Mouse (Mus musculus) heart, embryonic 10.5 days (tissue): ENCODE data around the gene Mindy1. TPM values are rescaled to one million over a fixed set of nuclear protein-coding genes. Genes with fewer than 3 reads are reported as not detected.

ENCODE experiments used
- DNase-seq: peaks from one replicate; pipeline ENCODE4 v3.0.0-alpha.2; 2017; ENCODE audit warnings: low spot score
- H3K27ac ChIP-seq: fragments of 300-500 bp; sonication (generic); 2 replicates; pipeline ENCODE4 v1.5.1; 2016; ENCODE audit warnings: mild to moderate bottlenecking
- H3K27me3 ChIP-seq: fragments of 300-500 bp; sonication (generic); 2 replicates; pipeline ENCODE4 v1.6.1; 2016; ENCODE audit warnings: mild to moderate bottlenecking; ENCODE audit not compliant: poor library complexity, insufficient read depth, severe bottlenecking
- H3K36me3 ChIP-seq: fragments of 300-500 bp; sonication (generic); 2 replicates; pipeline ENCODE4 v1.6.1; 2016; ENCODE audit warnings: mild to moderate bottlenecking, moderate library complexity
- H3K4me1 ChIP-seq: fragments of 300-500 bp; sonication (generic); 2 replicates; pipeline ENCODE4 v1.6.1; 2016; ENCODE audit warnings: mild to moderate bottlenecking
- H3K4me3 ChIP-seq: fragments of 300-500 bp; sonication (generic); 2 replicates; pipeline ENCODE4 v1.5.1; 2016; ENCODE audit warnings: mild to moderate bottlenecking, moderate library complexity
- H3K9me3 ChIP-seq: fragments of 300-500 bp; sonication (generic); 2 replicates; pipeline ENCODE4 v1.6.1; 2016; ENCODE audit warnings: mild to moderate bottlenecking, moderate library complexity
- WGBS: fragments of 180-500 bp; shearing (Covaris S2); methylation state at CpG from one replicate; pipeline ENCODE4 v1.1.7; 2016; 5-methylcytosine and 5-hydroxymethylcytosine counted together
- polyA plus RNA-seq: library from polyadenylated mRNA; unstranded; fragments of >200 nt; fragmentation: Nextera tagmentation; extraction: Ambion mirVana; gene quantifications from 2 replicates; pipeline ENCODE4 v1.2.1, GENCODE M21; 2016

The Mindy1 gene
- 26.2 and 27.0 TPM in 2 replicates for polyA plus RNA-seq

- Histone ChIP-seq H3K4me1 (peaks cover 32% of the 10 kb centered on the region), H3K27me3 (no peaks in the 10 kb centered on the region), H3K9me3 (no peaks in the 10 kb centered on the region), H3K4me3 (peak within 1 kb of the TSS; percentile 83), H3K27ac (peak within 1 kb of the TSS; percentile 95), H3K36me3 (no peaks in the 10 kb centered on the region)
- WGBS: under 1% methylated on average over 52 of the region's 53 CpGs
- peak; percentile 99 for DNase-seq
Measured at GRCm38 (mm10) chr3:95281216-95282126, at the start of gene Mindy1, which contains the start of gene Prune1. Gene Mindy1 (plus strand): TSS chr3:95281345. Gene Prune1 (minus strand): TSS chr3:95282076.

DNA sequence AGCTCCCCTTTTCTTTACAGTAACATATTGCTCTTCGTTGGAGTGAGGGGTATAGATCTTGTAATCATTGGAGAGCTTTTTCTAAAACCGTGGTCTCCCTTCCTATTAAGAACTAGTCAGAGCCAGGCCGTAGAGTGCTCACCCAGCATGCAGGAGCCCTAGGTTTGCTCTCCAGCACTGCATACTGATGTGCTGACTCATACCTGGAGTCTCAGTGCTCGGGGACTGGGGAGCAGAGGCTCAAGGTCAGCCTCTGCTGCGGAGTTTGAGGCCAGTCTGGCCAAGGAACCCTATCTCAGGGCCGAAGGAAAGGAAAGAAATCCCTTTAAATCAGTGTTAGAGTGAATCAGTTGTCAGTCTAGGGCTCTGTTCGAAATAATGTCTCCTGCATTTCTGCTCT, 48.4 kb upstream of the Mindy1 start:
- DNase-seq: no peak
- Histone ChIP-seq H3K4me3 (no peak overlapping the region), H3K9me3 (no peaks in the 10 kb centered on the region), H3K27ac (peak overlapping the region; percentile 31; the same call in 1 of the 2 replicates), H3K4me1 (peaks cover 37% of the 10 kb centered on the region), H3K27me3 (no peaks in the 10 kb centered on the region), H3K36me3 (peaks cover 64% of the 10 kb centered on the region)
- WGBS: 64% methylated on average over 7 of the region's 7 CpGs

- WGBS: 86% methylated on average over 16 of the region's 16 CpGs
- Histone ChIP-seq H3K27ac (peak overlapping the region; percentile 31; the same call in 1 of the 2 replicates), H3K27me3 (no peaks in the 10 kb centered on the region), H3K36me3 (peaks cover 70% of the 10 kb centered on the region), H3K9me3 (no peaks in the 10 kb centered on the region), H3K4me1 (peaks cover 37% of the 10 kb centered on the region), H3K4me3 (no peak overlapping the region)
- no peak for DNase-seq
Measured at GRCm38 (mm10) chr3:95233303-95233980, 47.7 kb upstream of the Mindy1 start.

DNA sequence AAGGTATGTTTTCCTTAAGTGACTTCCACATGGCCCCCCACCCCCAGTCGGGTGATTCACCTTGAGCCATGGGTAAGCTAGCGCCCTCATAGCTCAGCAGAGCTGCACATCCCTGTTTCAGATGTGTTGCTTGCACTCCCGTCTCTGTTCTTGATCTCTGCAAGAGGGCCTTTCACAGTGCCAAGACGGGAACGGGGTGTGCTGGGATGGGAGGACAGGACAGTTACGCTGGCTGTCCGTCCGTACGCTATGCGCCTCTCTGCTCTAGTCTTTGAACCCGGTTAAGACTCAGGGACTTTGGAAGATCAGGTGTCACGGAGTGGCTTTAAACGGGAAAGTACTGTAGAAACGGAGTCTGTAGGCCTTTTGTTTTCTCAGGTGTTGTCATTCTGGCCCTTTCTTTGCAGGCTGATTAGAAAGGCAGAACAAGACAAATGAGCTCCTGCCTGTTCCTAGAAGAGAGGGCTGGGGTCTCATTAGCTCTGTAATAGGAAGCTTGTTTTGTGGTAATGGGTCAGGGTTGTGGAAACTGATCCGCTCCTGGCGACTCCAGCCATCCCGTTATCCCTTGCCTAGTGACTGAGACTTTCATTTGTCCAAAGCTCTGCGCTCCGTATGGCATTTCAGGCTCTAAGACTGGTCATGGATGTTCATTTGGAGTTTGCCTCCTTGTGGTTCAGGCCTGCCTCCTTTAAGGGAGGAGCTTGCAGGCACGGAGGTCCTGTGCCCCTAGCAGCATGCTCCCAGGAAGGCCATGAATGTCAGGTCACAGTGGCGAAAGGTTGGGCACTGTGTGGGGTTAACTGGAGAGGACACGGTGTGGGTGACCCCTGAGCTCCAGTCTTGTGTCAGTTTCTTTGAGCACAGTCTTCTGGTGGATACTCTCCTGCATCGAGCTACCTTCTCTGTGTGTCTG, 45.5 kb upstream of the Mindy1 start:
- Histone ChIP-seq H3K36me3 (peaks cover 72% of the 10 kb centered on the region), H3K27me3 (no peaks in the 10 kb centered on the region), H3K4me1 (peaks cover 26% of the 10 kb centered on the region), H3K9me3 (no peaks in the 10 kb centered on the region), H3K27ac (no peak overlapping the region), H3K4me3 (no peak overlapping the region)
- no peak for DNase-seq
- 87% methylated on average over 23 of the region's 23 CpGs for WGBS

DNA sequence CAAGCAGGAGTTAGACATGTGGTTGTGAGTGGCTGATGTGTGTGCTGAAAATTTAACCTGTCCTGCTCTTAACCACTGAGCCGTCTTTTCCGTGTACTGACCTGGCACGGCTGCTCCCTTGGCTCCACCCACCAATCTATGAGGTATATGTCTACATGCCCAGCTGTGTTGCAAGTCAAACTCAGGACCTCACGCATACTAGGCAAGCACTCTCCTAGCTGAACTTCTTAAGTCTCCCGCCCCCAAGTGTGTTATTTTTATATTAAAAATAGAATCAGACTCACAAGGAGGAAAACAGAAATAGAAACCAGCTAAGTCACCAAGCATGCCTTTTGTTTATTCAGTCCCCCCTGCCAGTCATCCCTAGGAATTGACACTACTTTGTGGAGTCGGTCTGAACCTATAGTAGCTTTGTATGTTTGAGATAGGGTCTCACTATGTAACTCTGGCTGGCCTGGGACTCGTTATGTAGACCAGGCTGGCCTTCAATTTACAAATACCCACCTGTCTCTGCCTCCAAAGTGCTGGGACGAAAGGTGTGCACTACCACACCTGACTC, 43.5 kb upstream of the Mindy1 start:
- H3K27me3 ChIP-seq: no peaks in the 10 kb centered on the region
- H3K4me3 ChIP-seq: no peak overlapping the region
- peaks cover 13% of the 10 kb centered on the region; the same call in 1 of the 2 replicates for H3K4me1 ChIP-seq
- no peak for DNase-seq
- peaks cover 60% of the 10 kb centered on the region for H3K36me3 ChIP-seq
- WGBS: 87% methylated on average over 8 of the region's 8 CpGs
- no peaks in the 10 kb centered on the region for H3K9me3 ChIP-seq
- H3K27ac ChIP-seq: no peak overlapping the region

GRCm38 (mm10) chr3:95239022-95239421, 42.1 kb upstream of the Mindy1 start:
- H3K27me3 ChIP-seq: no peaks in the 10 kb centered on the region
- no peaks in the 10 kb centered on the region for H3K9me3 ChIP-seq
- H3K36me3 ChIP-seq: peaks cover 46% of the 10 kb centered on the region
- peaks cover 12% of the 10 kb centered on the region; the same call in 1 of the 2 replicates for H3K4me1 ChIP-seq
- 78% methylated on average over 6 of the region's 6 CpGs for WGBS
- DNase-seq: no peak
- no peak overlapping the region for H3K27ac ChIP-seq
- H3K4me3 ChIP-seq: no peak overlapping the region

- Histone ChIP-seq H3K36me3 (peaks cover 40% of the 10 kb centered on the region), H3K27ac (no peak overlapping the region), H3K9me3 (no peaks in the 10 kb centered on the region), H3K4me3 (no peak overlapping the region), H3K27me3 (no peaks in the 10 kb centered on the region), H3K4me1 (peaks cover 12% of the 10 kb centered on the region; the same call in 1 of the 2 replicates)
- no peak for DNase-seq
- 79% methylated on average over 12 of the region's 12 CpGs for WGBS
Measured at GRCm38 (mm10) chr3:95239971-95240370, 41.2 kb upstream of the Mindy1 start.

GRCm38 (mm10) chr3:95240900-95241299, 40.2 kb upstream of the Mindy1 start:
- WGBS: 23% methylated on average over 17 of the region's 17 CpGs
- no peaks in the 10 kb centered on the region for H3K27me3 ChIP-seq
- H3K4me3 ChIP-seq: peak overlapping the region; percentile 42
- DNase-seq: no peak
- H3K27ac ChIP-seq: peak overlapping the region; percentile 43; the same call in 1 of the 2 replicates
- peaks cover 37% of the 10 kb centered on the region for H3K36me3 ChIP-seq
- no peaks in the 10 kb centered on the region for H3K9me3 ChIP-seq
- peaks cover 12% of the 10 kb centered on the region; the same call in 1 of the 2 replicates for H3K4me1 ChIP-seq

DNA sequence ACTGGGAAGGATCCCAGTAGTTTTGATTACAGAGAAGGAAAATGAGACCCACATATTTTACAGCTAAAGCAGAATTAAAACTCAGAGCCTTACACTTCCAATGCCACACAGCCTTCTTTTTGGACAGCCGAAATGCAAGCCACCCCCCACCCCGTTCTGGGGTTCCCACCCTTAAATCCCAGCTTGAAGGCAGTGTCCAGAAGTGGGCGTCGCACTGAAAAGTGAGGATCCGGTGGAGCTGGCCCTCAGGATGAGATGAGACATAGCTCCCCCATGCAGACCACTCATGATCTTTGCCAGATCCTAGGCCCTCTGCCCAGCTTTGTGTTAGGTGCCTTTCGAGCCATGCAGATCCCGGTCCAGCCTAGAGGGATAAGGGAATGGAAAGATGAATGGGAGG, 39.6 kb upstream of the Mindy1 start, which contains the start of gene Gm128:
Gene Gm128, minus strand, starts transcription at position 101 of the 400 bp plus-strand sequence.
- 69% methylated on average over 7 of the region's 7 CpGs for WGBS
- peak within 1 kb of the TSS; percentile 43; the same call in 1 of the 2 replicates for H3K27ac ChIP-seq

DNA sequence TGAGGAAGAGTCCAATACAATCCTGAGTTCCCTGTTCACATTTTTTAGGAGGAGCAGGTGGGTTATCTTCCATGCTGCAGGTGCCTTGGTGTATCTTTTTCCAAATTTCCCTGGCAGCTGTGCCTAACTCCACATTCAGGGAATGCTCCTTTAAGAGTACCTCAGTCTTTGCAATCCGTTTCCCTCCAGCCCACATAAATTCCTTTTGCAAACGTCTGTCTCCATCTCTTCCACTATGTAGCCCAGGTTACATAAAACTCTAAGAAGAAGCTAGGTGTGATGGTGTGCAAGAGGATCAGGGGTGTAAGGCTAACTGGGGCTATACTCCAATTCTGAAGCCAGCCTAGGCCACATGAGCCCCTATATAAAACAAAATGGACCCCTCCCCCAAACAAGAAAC, 38.1 kb upstream of the Mindy1 start:
- no peaks in the 10 kb centered on the region for H3K9me3 ChIP-seq
- no peak for DNase-seq
- H3K36me3 ChIP-seq: peaks cover 16% of the 10 kb centered on the region
- H3K27ac ChIP-seq: no peak overlapping the region
- H3K4me1 ChIP-seq: peaks cover 12% of the 10 kb centered on the region; the same call in 1 of the 2 replicates
- no peak overlapping the region for H3K4me3 ChIP-seq
- H3K27me3 ChIP-seq: no peaks in the 10 kb centered on the region
- WGBS: 87% methylated on average over 2 of the region's 2 CpGs

More for the DNA sequence above, 39.6 kb upstream of the Mindy1 start, which contains the start of gene Gm128:
- DNase-seq: no peak
- Histone ChIP-seq H3K27me3 (no peaks in the 10 kb centered on the region), H3K4me3 (peak within 1 kb of the TSS; percentile 42), H3K36me3 (peaks cover 31% of the 10 kb centered on the region), H3K9me3 (no peaks in the 10 kb centered on the region), H3K4me1 (peaks cover 12% of the 10 kb centered on the region; the same call in 1 of the 2 replicates)

DNA sequence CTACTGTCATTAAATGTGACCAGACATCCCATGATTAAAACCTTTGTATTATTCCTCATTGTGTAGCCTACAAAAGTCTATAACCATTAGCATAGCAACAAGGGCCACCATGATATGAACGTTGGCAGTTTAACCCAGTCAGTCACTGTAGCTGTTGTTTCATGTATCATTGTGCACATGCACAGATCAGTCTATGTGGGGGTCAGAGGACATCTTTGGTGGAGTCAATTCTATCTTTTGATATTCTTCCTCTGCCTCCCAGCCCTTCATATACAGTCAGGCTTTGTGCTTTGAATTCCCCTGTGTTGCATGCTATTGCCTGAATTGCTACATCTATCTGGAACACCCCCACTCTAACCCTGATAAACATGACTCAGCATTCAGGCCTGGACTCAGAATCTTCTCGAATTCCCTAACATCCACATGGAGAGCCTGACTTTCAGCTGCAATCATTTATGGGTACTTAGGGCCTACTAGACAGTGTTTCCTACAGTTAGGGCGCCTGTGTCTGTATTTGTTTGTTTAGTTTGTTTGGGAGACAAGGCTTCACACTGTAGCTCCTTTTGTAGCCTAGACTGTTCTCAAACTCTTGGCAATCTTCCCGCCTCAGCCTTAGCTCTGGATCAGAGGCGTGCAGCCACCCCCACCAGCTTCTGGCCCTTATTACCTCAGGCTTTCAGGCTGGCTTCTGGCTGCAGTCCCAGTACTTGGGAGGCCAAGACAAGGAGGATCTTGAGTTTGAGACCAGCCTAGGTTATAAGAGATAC, 34.5 kb upstream of the Mindy1 start:
- H3K27me3 ChIP-seq: no peaks in the 10 kb centered on the region
- H3K4me3 ChIP-seq: no peak overlapping the region
- 0 out of 2 replicates have a peak, but pooled peaks cover 2% of the 10 kb centered on the region for H3K4me1 ChIP-seq
- no peaks in the 10 kb centered on the region for H3K9me3 ChIP-seq
- 82% methylated on average over 5 of the region's 5 CpGs for WGBS
- peaks cover 11% of the 10 kb centered on the region for H3K36me3 ChIP-seq
- H3K27ac ChIP-seq: no peak overlapping the region
- DNase-seq: no peak
